Mouse (Mus musculus): ENCODE measurements around the gene Arhgef2. TPM values are rescaled to one million over a fixed set of nuclear protein-coding genes. Genes with fewer than 3 reads are reported as not detected.
A peak's percentile ranks its signal among the peaks of the same experiment; 100 is the strongest.
"Not testable (repeated sequence)": the region's sequence is repeated elsewhere in the genome, so short reads cannot be mapped to it uniquely, and the experiment has no call there.

Arhgef2 gene
- polyA plus RNA-seq, 1 experiment from 2014 or later = 77.1 TPM

DNA sequence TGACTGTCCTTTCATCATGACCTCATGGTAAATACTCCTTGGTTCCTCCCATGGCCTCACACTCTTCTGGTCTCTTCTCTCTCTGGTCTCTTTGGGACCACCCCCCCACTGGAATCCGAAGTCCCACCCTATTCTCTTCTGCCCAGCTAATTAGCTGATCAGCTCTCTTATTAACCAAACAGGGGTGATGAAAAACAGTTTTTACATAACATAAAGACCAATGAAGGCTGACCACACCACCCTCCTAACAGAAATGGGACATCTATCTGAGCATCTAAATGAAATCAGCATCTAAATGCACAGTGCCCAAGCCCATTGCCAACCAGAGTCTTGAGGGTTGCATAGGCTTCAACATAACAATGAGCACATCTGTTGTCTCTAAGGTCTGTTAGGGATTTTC lies 33.9 kb upstream of the Arhgef2 start:
- Histone ChIP-seq H3K36me3 (peaks cover 22% of the 10 kb centered on the region), H3K4me3 (replicated peaks) (no peak overlapping the region), H3K9ac (no peak overlapping the region), H3K4me1 (no peaks in the 10 kb centered on the region; the same call in 1 of the 2 replicates), H3K27ac (no peak overlapping the region), H3K27me3 (replicated peaks) (no peaks in the 10 kb centered on the region), H3K4me2 (no peak overlapping the region), H3K9me3 (no peaks in the 10 kb centered on the region)
- ATAC-seq (ENCODE audit: insufficient read depth, low FRiP score, low read depth) = no peak
- WGBS = 88% methylated on average over 1 of the region's 1 CpGs

DNA sequence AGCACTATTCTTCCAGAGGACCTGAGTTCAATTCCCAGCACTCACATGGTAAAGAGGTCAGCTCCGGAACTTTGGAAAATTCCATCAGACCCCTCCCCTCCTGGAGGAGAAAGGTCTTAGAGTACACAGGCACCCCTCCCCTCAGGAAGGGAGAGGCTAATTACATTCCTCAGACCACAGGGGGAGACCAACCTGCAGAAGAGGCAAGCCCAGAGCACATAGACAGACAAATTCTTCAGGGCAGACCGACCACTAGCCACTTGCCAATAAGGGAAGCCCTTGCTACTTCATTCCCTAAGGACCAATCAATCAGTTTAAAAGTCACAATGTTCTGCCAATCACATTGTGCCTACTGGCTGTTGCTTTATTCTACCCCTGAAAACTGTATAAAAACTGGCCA lies 32.9 kb upstream of the Arhgef2 start:
- 82% methylated on average over 2 of the region's 2 CpGs for WGBS
- Histone ChIP-seq H3K4me1 (no peaks in the 10 kb centered on the region; the same call in 1 of the 2 replicates), H3K4me3 (replicated peaks) (no peak overlapping the region), H3K9ac (no peak overlapping the region), H3K27ac (no peak overlapping the region), H3K36me3 (peaks cover 16% of the 10 kb centered on the region), H3K9me3 (no peaks in the 10 kb centered on the region), H3K4me2 (no peak overlapping the region), H3K27me3 (replicated peaks) (no peaks in the 10 kb centered on the region)
- ATAC-seq (ENCODE audit: insufficient read depth, low FRiP score, low read depth) = no peak

DNA sequence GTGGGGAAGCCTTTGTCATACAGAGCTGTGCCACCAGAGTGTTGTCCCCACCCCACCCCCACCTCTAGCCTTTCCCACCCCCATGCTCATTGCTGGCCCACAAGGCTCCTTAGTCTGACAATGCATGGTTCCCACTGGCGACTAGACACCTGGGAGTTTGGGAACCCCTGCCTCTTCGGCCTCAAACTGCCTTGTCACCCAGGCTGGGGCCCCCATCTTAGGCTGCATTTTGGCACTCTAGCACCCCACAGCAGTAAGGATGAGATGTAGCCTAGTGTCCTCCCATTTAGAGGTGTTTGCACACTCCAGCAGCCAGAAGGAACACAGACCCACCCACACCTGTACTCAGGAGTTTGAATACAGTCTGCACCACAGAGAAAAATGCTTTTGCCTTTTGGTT lies 32.0 kb upstream of the Arhgef2 start:
- no peak for ATAC-seq (ENCODE audit: insufficient read depth, low FRiP score, low read depth)
- Histone ChIP-seq H3K27me3 (replicated peaks) (no peaks in the 10 kb centered on the region), H3K9me3 (no peaks in the 10 kb centered on the region), H3K36me3 (peaks cover 7% of the 10 kb centered on the region), H3K9ac (no peak overlapping the region), H3K4me3 (replicated peaks) (no peak overlapping the region), H3K4me2 (no peak overlapping the region), H3K27ac (no peak overlapping the region), H3K4me1 (no peaks in the 10 kb centered on the region)
- 77% methylated on average over 2 of the region's 2 CpGs for WGBS

DNA sequence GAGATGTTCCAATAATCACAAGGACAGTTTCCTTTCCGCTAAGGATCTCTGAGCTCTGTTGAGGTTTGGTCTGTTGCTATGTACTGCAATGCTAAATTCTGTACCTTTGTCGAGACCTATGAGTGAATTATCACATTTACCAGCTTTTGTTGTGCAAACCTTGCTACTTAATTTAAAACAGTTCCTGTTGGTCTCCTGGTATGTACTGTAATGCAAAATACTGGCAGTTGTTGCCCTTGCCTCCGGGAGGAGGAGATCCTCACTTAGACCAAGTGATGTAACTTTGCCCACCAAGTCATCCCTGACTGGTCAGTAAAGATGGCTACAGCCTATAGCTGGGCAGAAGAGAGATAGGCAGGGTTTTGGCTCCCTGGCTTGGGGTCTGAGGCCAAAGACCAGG lies 30.2 kb upstream of the Arhgef2 start, which contains the start of gene Ssr2:
Gene Ssr2, plus strand, starts transcription at position 337 of the 400 bp plus-strand sequence.
- 86% methylated on average over 3 of the region's 3 CpGs for WGBS
- Histone ChIP-seq H3K9ac (no peak within 1 kb of the TSS), H3K4me2 (no peak within 1 kb of the TSS), H3K36me3 (no peaks in the 10 kb centered on the region), H3K4me3 (replicated peaks) (no peak within 1 kb of the TSS), H3K9me3 (no peaks in the 10 kb centered on the region), H3K27ac (no peak within 1 kb of the TSS), H3K27me3 (replicated peaks) (no peaks in the 10 kb centered on the region), H3K4me1 (peaks cover 5% of the 10 kb centered on the region; the same call in 1 of the 2 replicates)
- ATAC-seq (ENCODE audit: insufficient read depth, low FRiP score, low read depth) = no peak

DNA sequence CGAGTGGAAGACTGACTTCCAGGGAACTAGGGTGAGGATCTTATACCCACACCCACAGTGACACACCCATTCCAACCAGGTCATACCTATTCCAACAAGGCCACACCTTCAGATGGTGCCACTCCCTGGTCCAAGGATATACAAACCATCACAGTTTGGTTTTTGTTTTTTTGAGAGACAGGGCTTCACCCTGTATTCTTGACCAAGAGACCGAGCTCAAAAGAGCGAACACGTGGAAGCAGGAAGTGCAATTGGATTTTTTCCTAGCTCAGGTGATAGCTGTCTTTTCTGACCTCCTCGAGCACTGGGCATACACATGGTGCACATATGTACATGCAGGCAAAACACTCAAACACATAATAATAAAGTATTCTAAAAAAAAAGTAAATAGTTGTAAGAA lies 27.9 kb upstream of the Arhgef2 start:
- H3K36me3 ChIP-seq; H3K9ac ChIP-seq; H3K4me2 ChIP-seq; H3K4me3 ChIP-seq (replicated peaks); H3K27ac ChIP-seq; ATAC-seq (ENCODE audit: insufficient read depth, low FRiP score, low read depth); H3K9me3 ChIP-seq; H3K4me1 ChIP-seq; H3K27me3 ChIP-seq (replicated peaks): not testable (repeated sequence)
- 81% methylated on average over 5 of the region's 5 CpGs for WGBS

DNA sequence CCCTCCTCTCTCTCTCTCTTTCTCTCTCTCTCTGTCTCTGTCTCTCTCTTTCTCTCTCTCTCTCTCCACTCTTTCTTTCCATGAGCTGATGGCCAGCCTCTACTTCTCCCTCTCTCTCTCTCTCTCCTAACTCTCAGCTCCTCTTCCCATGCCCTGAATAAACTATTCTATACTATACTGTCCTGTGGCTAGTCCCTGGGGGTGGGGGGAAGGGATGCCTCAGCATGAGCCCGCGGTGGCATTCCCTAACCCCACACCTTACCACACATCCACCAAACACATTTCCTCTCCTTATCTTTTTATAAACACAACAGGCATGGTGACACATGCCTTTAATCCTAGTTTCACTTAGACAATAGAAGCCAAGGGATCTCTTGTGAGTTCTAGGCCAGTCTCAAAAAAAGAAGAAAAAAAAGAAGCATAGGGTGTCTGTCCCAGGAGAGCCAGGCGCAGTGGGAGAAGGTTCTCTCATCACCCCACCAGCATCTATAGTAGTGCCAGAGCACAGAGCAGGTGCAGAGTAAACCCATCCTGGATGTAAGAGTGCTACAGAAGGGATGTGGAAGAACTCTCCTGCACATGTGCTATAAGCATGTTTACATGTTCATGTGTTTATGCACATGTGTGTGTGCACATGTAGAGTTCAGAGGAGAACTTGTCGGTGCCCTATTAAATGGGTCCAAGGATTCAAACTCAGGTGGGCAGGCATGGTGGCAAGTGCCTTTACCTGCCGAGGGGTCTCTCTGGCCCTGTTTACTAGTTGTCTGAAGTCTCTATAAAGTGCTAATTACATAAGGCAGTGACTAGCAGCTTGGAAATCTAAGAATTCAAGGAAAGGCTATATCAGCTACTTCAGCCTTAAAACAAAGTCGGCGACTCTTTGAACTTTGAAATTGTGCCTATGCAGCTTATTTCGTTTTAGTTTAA lies 27.0 kb upstream of the Arhgef2 start:
- no peak for ATAC-seq (ENCODE audit: insufficient read depth, low FRiP score, low read depth)
- Histone ChIP-seq H3K4me3 (replicated peaks) (peak overlapping the region; percentile 83), H3K4me2 (peak overlapping the region; percentile 56), H3K36me3 (peaks cover 9% of the 10 kb centered on the region; the same call in 1 of the 2 replicates), H3K4me1 (peaks cover 9% of the 10 kb centered on the region; the same call in 1 of the 2 replicates), H3K9ac (no peak overlapping the region), H3K9me3 (no peaks in the 10 kb centered on the region), H3K27me3 (replicated peaks) (no peaks in the 10 kb centered on the region), H3K27ac (no peak overlapping the region)
- WGBS = 44% methylated on average over 8 of the region's 8 CpGs

DNA sequence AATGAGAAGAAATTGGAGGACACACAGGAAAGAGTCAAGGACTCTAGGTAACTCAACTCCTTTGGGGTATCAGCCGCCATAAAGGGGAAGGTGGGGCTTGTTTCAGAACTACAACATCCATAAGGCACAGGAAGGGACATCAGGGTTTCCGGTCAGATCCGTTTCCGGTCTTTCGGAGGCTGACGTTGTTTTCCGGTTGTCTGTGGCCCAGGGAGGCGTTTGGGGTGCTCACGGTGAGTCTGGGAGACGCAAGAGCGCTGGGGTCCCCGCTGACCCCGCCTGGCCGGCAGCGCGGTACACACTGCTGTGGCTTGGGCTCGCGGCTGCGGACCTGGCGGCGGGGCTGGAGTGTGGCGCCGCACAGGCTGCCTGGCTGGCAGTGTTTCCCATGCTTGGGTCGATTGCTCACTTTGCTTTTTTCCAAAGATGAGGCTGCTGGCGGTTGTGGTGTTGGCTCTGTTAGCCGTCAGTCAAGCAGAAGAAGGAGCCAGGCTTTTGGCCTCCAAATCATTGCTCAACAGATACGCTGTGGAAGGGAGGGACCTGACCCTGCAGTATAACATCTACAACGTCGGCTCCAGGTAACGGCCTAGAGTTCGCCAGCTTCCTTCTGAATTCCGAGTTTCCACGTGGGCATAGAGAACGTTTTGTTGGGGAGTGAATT lies 26.2 kb upstream of the Arhgef2 start:
- WGBS = under 1% methylated on average over 34 of the region's 34 CpGs

DNA sequence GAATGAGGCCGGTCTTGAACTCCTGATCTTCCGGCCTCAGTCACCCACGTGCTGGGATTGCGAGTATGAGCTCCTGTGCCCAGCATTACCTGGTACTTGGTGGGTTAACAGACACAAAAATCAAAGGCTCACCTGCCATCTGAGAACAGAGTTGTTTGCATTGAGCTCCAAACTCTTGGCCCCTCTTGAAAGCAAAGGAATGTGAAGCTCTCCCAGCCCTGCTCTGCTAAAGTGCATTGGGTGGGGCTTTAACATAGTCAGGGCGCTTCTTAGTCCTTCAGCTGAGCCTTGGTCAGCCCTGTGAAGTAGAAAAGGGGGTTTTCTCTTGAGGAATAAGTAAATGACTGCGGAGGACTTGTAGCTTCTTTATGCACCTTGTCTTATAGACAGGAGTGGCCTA lies 20.0 kb upstream of the Arhgef2 start:
- ATAC-seq (ENCODE audit: insufficient read depth, low FRiP score, low read depth) = no peak
- 79% methylated on average over 6 of the region's 6 CpGs for WGBS
- Histone ChIP-seq H3K9ac (no peak overlapping the region), H3K4me2 (no peak overlapping the region), H3K4me3 (replicated peaks) (no peak overlapping the region), H3K27ac (no peak overlapping the region), H3K9me3 (no peaks in the 10 kb centered on the region), H3K27me3 (replicated peaks) (no peaks in the 10 kb centered on the region), H3K4me1 (0 out of 2 replicates have a peak, but pooled peaks cover 4% of the 10 kb centered on the region), H3K36me3 (peaks cover 45% of the 10 kb centered on the region)

More for the DNA sequence above, 26.2 kb upstream of the Arhgef2 start:
- peak overlapping the region; percentile 83 for H3K4me3 ChIP-seq (replicated peaks)
- H3K9me3 ChIP-seq = no peaks in the 10 kb centered on the region
- peaks cover 15% of the 10 kb centered on the region; the same call in 1 of the 2 replicates for H3K36me3 ChIP-seq
- peak; percentile 82 for ATAC-seq (ENCODE audit: insufficient read depth, low FRiP score, low read depth)
- H3K27ac ChIP-seq = peak overlapping the region; percentile 69
- H3K4me2 ChIP-seq = peak overlapping the region; percentile 56
- H3K4me1 ChIP-seq = peaks cover 9% of the 10 kb centered on the region; the same call in 1 of the 2 replicates
- H3K27me3 ChIP-seq (replicated peaks) = no peaks in the 10 kb centered on the region
- H3K9ac ChIP-seq = peak overlapping the region; percentile 85

DNA sequence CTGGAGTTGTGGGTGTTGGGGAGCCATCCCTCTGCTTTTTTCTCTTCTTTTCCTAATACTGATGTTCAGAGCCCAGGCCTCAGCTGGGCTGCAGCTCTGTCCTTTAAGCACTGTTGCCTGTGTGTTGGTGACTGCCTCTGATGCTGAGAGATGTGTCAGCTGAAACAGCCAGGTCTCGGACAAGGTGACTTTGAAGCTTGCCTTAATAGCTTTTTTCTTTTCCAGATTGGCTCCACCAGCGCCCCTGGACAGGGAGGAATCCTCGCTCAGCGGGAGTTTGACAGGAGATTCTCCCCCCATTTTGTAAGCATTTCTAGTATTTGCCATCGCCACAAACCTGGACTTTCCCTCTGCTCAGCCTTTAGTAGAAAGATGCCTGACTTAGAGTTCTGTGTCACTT lies 19.1 kb upstream of the Arhgef2 start:
- ATAC-seq (ENCODE audit: insufficient read depth, low FRiP score, low read depth) = no peak
- 90% methylated on average over 5 of the region's 5 CpGs for WGBS
- H3K9ac ChIP-seq = no peak overlapping the region
- H3K4me1 ChIP-seq = 0 out of 2 replicates have a peak, but pooled peaks cover 4% of the 10 kb centered on the region
- H3K4me3 ChIP-seq (replicated peaks) = no peak overlapping the region
- H3K27me3 ChIP-seq (replicated peaks) = no peaks in the 10 kb centered on the region
- H3K36me3 ChIP-seq = peaks cover 45% of the 10 kb centered on the region
- no peak overlapping the region for H3K4me2 ChIP-seq
- H3K27ac ChIP-seq = no peak overlapping the region
- no peaks in the 10 kb centered on the region for H3K9me3 ChIP-seq

DNA sequence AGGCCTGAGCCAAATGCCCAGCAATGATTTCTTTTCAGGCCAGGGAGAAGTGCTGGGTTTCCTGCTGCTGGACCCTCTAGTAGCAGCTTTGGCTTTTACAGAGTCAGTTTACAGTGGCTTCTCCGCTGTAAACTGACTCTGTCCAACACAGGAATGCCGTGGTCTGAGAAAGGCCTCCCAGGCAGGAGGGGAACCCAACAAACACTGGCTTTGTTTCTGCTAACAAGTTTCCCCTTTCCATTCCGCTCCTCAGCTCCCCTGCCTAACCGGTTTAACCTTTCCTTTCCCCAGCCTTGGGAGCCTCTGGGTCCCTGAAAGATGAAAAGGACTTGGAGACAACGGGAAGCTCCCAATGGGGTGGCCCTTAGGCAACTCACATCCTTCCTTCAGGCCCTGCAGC lies 15.5 kb upstream of the Arhgef2 start:
- Histone ChIP-seq H3K27ac (0 out of 2 replicates have a peak overlapping the region, but pooled peaks have one; percentile 4), H3K4me2 (no peak overlapping the region), H3K4me3 (replicated peaks) (no peak overlapping the region), H3K36me3 (peaks cover 30% of the 10 kb centered on the region), H3K4me1 (peaks cover 23% of the 10 kb centered on the region), H3K9ac (no peak overlapping the region), H3K27me3 (replicated peaks) (no peaks in the 10 kb centered on the region), H3K9me3 (no peaks in the 10 kb centered on the region)
- no peak for ATAC-seq (ENCODE audit: insufficient read depth, low FRiP score, low read depth)
- 22% methylated on average over 5 of the region's 5 CpGs for WGBS

DNA sequence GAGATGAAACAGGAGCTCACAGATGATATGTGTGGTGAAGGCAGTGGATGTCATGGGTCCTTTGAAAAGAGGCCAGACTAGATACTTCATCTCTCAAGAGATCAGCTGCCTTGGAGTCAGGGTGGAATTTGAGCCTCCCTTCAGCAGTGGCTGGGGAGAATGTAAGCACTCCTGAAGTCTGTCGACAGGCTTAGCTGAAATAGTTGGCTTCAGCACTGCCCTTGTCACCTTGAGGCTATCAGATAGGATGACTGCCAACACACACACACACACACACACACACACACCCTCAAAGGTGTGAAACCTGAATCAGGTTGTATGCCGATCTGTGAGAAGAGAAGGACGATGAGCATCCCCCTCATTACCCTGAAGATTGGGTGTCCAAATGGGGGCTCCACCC lies 14.7 kb upstream of the Arhgef2 start:
- H3K4me3 ChIP-seq (replicated peaks) = no peak overlapping the region
- 0 out of 2 replicates have a peak, but pooled peaks have one; percentile 27 for ATAC-seq (ENCODE audit: insufficient read depth, low FRiP score, low read depth)
- no peaks in the 10 kb centered on the region for H3K27me3 ChIP-seq (replicated peaks)
- H3K9ac ChIP-seq = no peak overlapping the region
- WGBS = 56% methylated on average over 3 of the region's 3 CpGs
- H3K36me3 ChIP-seq = peaks cover 24% of the 10 kb centered on the region
- no peak overlapping the region for H3K27ac ChIP-seq
- no peaks in the 10 kb centered on the region for H3K9me3 ChIP-seq
- H3K4me1 ChIP-seq = peaks cover 23% of the 10 kb centered on the region
- H3K4me2 ChIP-seq = no peak overlapping the region
